Comparison of ENCODE assay signal across 9 mouse cellular contexts in the genomic region with DNA sequence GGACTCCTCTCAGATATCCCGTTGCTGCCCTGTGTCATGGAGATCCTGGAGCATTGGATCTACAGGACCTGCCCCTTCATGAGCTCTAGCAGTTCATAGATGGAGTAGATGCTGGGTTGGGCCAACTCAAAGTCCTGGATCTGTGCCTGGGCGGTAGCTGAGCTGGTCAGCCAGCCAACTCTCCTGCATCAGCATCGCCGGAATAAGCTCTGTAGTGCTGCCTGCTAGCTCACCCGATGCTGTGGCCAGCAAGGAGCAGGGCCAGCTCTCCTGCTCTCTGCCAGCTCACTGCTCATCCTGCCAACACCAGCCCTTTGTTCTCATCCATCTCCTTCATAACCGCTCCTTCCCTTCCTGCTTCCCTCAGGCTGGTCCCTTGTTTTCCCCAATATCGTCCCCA. TPM values are rescaled to one million over a fixed set of nuclear protein-coding genes. Genes with fewer than 3 reads are reported as not detected.
DNase-seq lines count a peak whose midpoint lies in the region; ATAC-seq lines count a peak whose summit lies in the region.
"Had no signal": no experiment of that assay in that cellular context is flagged by ENCODE, and none has a peak within 500 bp of the region (broad histone marks: within the 10 kb centered on the region; RNA-seq: fewer than 3 reads in every experiment).

No protein-coding gene starts in this region.

- peaks cover 20% of the 10 kb centered on the region for H3K4me1 ChIP-seq in heart, embryonic 12.5 days (replicated peaks)

- H3K4me2 ChIP-seq in heart, embryonic 12.5 days: no peak overlapping the region

- no peak overlapping the region for H3K27ac ChIP-seq in heart, embryonic 12.5 days (ENCODE audit: poor library complexity, severe bottlenecking)
- H3K27ac ChIP-seq: kidney, postnatal 0 days had no signal

- intact Hi-C loops in left cerebral cortex, postnatal 10 days (cut with DNase I): no loop called here

- H3K27me3 ChIP-seq in heart, embryonic 12.5 days (replicated peaks): no peaks in the 10 kb centered on the region

- H3K36me3 ChIP-seq in heart, embryonic 12.5 days: no peaks in the 10 kb centered on the region

- no peaks in the 10 kb centered on the region for H3K9me3 ChIP-seq in heart, embryonic 12.5 days (replicated peaks)

- no peak overlapping the region for H3K9ac ChIP-seq in heart, embryonic 12.5 days

- WGBS in heart, embryonic 12.5 days: 80% methylated on average over 7 of the region's 7 CpGs

- ATAC-seq in heart, embryonic 12.5 days (ENCODE audit: insufficient number of reproducible peaks, low FRiP score): no peak
- peak; percentile 99 for ATAC-seq in cerebellum, adult (ENCODE audit: insufficient number of reproducible peaks, low FRiP score, low TSS enrichment)
- ATAC-seq in monocyte, adult 5-6 weeks (replicated peaks; ENCODE audit: insufficient number of reproducible peaks, low FRiP score, low TSS enrichment, poor library complexity, severe bottlenecking): no peak

- H3K4me3 ChIP-seq in heart, embryonic 12.5 days: no peak overlapping the region

- peak; percentile 34 to 55 for DNase-seq in heart, adult 18-20 months
- peak; percentile 70 for DNase-seq in gastrocnemius, postnatal 25 days
- peak; percentile 25 to 44 for DNase-seq in left cerebral cortex, postnatal 10 days (ENCODE audit: extremely low spot score in 1 of 2, low spot score in 2 of 2)
- no peak for DNase-seq in kidney, postnatal 25 days
- DNase-seq in adrenal gland, adult 8-10 months: no peak

RNA-seq across cellular contexts. Expression of gene Smim15, which starts 51.4 kb away (rescaled TPM):
- 10 to 100 TPM; 23.1 to 24.9 TPM for total RNA-seq in heart, adult 18-20 months (2021)
- polyA plus RNA-seq in heart, embryonic 12.5 days (2016; fragmentation: Nextera tagmentation; extraction: Ambion mirVana): 26.5 and 29.4 TPM in 2 replicates
- 10 to 100 TPM; 14.2 to 15.9 TPM for total RNA-seq in gastrocnemius, postnatal 25 days (2021)
- total RNA-seq in left cerebral cortex, postnatal 10 days (2021): 10 to 100 TPM; 34.3 to 35.6 TPM
- 119 to 177 TPM (median 170 TPM) in 3 replicates for total RNA-seq in monocyte, adult 5-6 weeks (2017)
- total RNA-seq in adrenal gland, adult 8-10 months (2022): 10 to 100 TPM; 36.5 to 43.5 (median 39.5) TPM

Comparison
In these comparisons a context has a peak if more than half of its experiments do, and no peak if none do; other contexts are left out.
1. DNase-seq: peak in heart, adult 18-20 months (2 of 2), gastrocnemius, postnatal 25 days (single experiment) and left cerebral cortex, postnatal 10 days (2 of 2); none in kidney, postnatal 25 days (0 of 2) and adrenal gland, adult 8-10 months (single experiment).